Mouse (Mus musculus) midbrain, postnatal 0 days (tissue): Measurements from ENCODE around the gene Klf7. TPM values are rescaled to one million over a fixed set of nuclear protein-coding genes. Genes with fewer than 3 reads are reported as not detected.

ENCODE experiments used
- ATAC-seq: fragments of 200-750 bp; cut with Nextera tagmentation; 2 replicates; pipeline ENCODE4 v1.8.0; 2017; ENCODE audit warnings: moderate number of reproducible peaks, mild to moderate bottlenecking, moderate TSS enrichment, moderate library complexity; ENCODE audit not compliant: low FRiP score
- DNase-seq: peaks from one replicate; pipeline ENCODE4 v3.0.0-alpha.2; 2015; ENCODE audit warnings: low spot score
- H3K27ac ChIP-seq: fragments of 300-500 bp; sonication (generic); 2 replicates; pipeline ENCODE4 v1.5.1; 2014; ENCODE audit warnings: low read depth, mild to moderate bottlenecking, low read length, mixed read lengths
- H3K27me3 ChIP-seq: fragments of 300-500 bp; sonication (generic); 2 replicates; pipeline ENCODE4 v1.6.1; 2014; ENCODE audit warnings: low read length, control low read depth, mixed read lengths; ENCODE audit not compliant: insufficient read depth
- H3K36me3 ChIP-seq: fragments of 300-500 bp; sonication (generic); 2 replicates; pipeline ENCODE4 v1.6.1; 2014; ENCODE audit warnings: low read length, control low read depth, mixed read lengths; ENCODE audit not compliant: insufficient read depth
- H3K4me1 ChIP-seq: fragments of 300-500 bp; sonication (generic); 2 replicates; pipeline ENCODE4 v1.6.1; 2014; ENCODE audit warnings: mild to moderate bottlenecking, control low read depth, antibody characterized with exemption, low read length, mixed read lengths; ENCODE audit not compliant: insufficient read depth
- H3K4me2 ChIP-seq: fragments of 300-500 bp; sonication (generic); 2 replicates; pipeline ENCODE4 v1.6.1; 2014; ENCODE audit warnings: low read depth, mild to moderate bottlenecking, low read length, mixed read lengths; ENCODE audit not compliant: poor library complexity, severe bottlenecking
- H3K4me3 ChIP-seq: fragments of 300-500 bp; sonication (generic); 2 replicates; pipeline ENCODE4 v1.5.1; 2014; ENCODE audit warnings: low read depth, mild to moderate bottlenecking, low read length, moderate library complexity
- H3K9ac ChIP-seq: fragments of 300-500 bp; sonication (generic); replicated peaks from 2 replicates; pipeline ENCODE4 v1.6.1; 2014; ENCODE audit warnings: mild to moderate bottlenecking, low read length, moderate library complexity, mixed read lengths; ENCODE audit not compliant: poor library complexity, severe bottlenecking
- H3K9me3 ChIP-seq: fragments of 300-500 bp; sonication (generic); 2 replicates; pipeline ENCODE4 v1.6.1; 2016; ENCODE audit warnings: low read length, control low read depth
- CTCF ChIP-seq: IDR thresholded peaks from 2 replicates; pipeline ENCODE4 v1.5.1; 2016; ENCODE audit warnings: antibody characterized with exemption, mild to moderate bottlenecking
- WGBS: fragments of 180-500 bp; shearing (Covaris S2); extraction: QIAGEN DNeasy Blood & Tissue Kit; methylation state at CpG from one replicate; pipeline ENCODE4 v1.1.7; 2014; 5-methylcytosine and 5-hydroxymethylcytosine counted together
- polyA plus RNA-seq: library from polyadenylated mRNA; unstranded; fragments of >200 nt; fragmentation: Nextera tagmentation; extraction: Ambion mirVana; gene quantifications from 2 replicates; pipeline ENCODE4 v1.2.1, GENCODE M21; 2015
- total RNA-seq: library from RNA; depleted of rRNA; stranded (reverse); fragments of >200 nt; gene quantifications from 2 replicates; pipeline ENCODE4 v1.2.3, GENCODE M21; 2014

Klf7 gene
- total and polyA plus RNA-seq, 2 experiments from 2014 or later: 59.9 to 138 TPM

- TF ChIP-seq CTCF: no peak
- Histone ChIP-seq H3K36me3 (no peaks in the 10 kb centered on the region), H3K27me3 (no peaks in the 10 kb centered on the region), H3K4me2 (peak overlapping the region; percentile 26; the same call in 1 of the 2 replicates), H3K9me3 (no peaks in the 10 kb centered on the region), H3K4me3 (no peak overlapping the region), H3K4me1 (peaks cover 31% of the 10 kb centered on the region), H3K9ac (no peak overlapping the region), H3K27ac (peak overlapping the region; percentile 67)
- peak; percentile 93 for ATAC-seq
- peak; percentile 89 for DNase-seq
- 10% methylated on average over 10 of the region's 10 CpGs for WGBS
Measured at GRCm38 (mm10) chr1:64066320-64067254, 55.5 kb downstream of the Klf7 start.

- Histone ChIP-seq H3K4me1 (peaks cover 41% of the 10 kb centered on the region), H3K4me2 (no peak overlapping the region), H3K9ac (no peak overlapping the region), H3K36me3 (no peaks in the 10 kb centered on the region; the same call in 1 of the 2 replicates), H3K9me3 (no peaks in the 10 kb centered on the region), H3K27me3 (no peaks in the 10 kb centered on the region), H3K27ac (no peak overlapping the region), H3K4me3 (no peak overlapping the region)
- DNase-seq (no peak), ATAC-seq (no peak)
- TF ChIP-seq CTCF: no peak
- WGBS: 31% methylated on average over 10 of the region's 10 CpGs
Measured at GRCm38 (mm10) chr1:64061488-64061887, 60.6 kb downstream of the Klf7 start.

GRCm38 (mm10) chr1:64060699-64061454 is 61.2 kb downstream of the Klf7 start:
- Histone ChIP-seq H3K9ac (peak overlapping the region; percentile 24; the same call in 1 of the 2 replicates), H3K36me3 (no peaks in the 10 kb centered on the region; the same call in 1 of the 2 replicates), H3K4me1 (peaks cover 40% of the 10 kb centered on the region), H3K4me2 (0 out of 2 replicates have a peak overlapping the region, but pooled peaks have one; percentile 22), H3K9me3 (no peaks in the 10 kb centered on the region), H3K4me3 (no peak overlapping the region), H3K27ac (peak overlapping the region; percentile 55), H3K27me3 (no peaks in the 10 kb centered on the region)
- 18% methylated on average over 9 of the region's 9 CpGs for WGBS
- TF ChIP-seq CTCF: no peak
- 0 out of 2 replicates have a peak, but pooled peaks have one; percentile 31 for ATAC-seq
- DNase-seq: peak; percentile 34

- Histone ChIP-seq H3K9ac (no peak overlapping the region), H3K4me2 (no peak overlapping the region), H3K27me3 (no peaks in the 10 kb centered on the region), H3K36me3 (no peaks in the 10 kb centered on the region; the same call in 1 of the 2 replicates), H3K9me3 (no peaks in the 10 kb centered on the region), H3K27ac (peak overlapping the region; percentile 55), H3K4me1 (peaks cover 44% of the 10 kb centered on the region), H3K4me3 (no peak overlapping the region)
- TF ChIP-seq CTCF: no peak
- ATAC-seq: peak; percentile 16; the same call in 1 of the 2 replicates
- 40% methylated on average over 7 of the region's 7 CpGs for WGBS
- DNase-seq: no peak
Measured at GRCm38 (mm10) chr1:64060116-64060515, 62.0 kb downstream of the Klf7 start.

GRCm38 (mm10) chr1:64056541-64056940 is 65.5 kb downstream of the Klf7 start:
- TF ChIP-seq CTCF: no peak
- no peak for ATAC-seq
- H3K9me3 ChIP-seq: no peaks in the 10 kb centered on the region

More at GRCm38 (mm10) chr1:64056541-64056940, 65.5 kb downstream of the Klf7 start:
- Histone ChIP-seq H3K4me2 (no peak overlapping the region), H3K27me3 (no peaks in the 10 kb centered on the region), H3K27ac (no peak overlapping the region), H3K4me3 (no peak overlapping the region), H3K4me1 (peaks cover 23% of the 10 kb centered on the region; the same call in 1 of the 2 replicates), H3K9ac (no peak overlapping the region), H3K36me3 (no peaks in the 10 kb centered on the region; the same call in 1 of the 2 replicates)
- 89% methylated on average over 2 of the region's 2 CpGs for WGBS
- DNase-seq: no peak
